Mouse (Mus musculus) hindbrain, embryonic 16.5 days (tissue): Measurements from ENCODE around the gene Ccdc142. TPM values are rescaled to one million over a fixed set of nuclear protein-coding genes. Genes with fewer than 3 reads are reported as not detected.

Experiments
- ATAC-seq: fragments of 200-750 bp; cut with Nextera tagmentation; 2 replicates; pipeline ENCODE4 v1.8.0; 2017; ENCODE audit warnings: moderate TSS enrichment, moderate library complexity
- H3K27ac ChIP-seq: fragments of 300-500 bp; sonication (generic); 2 replicates; pipeline ENCODE4 v1.5.1; 2014; ENCODE audit warnings: low read depth, mild to moderate bottlenecking, control low read depth, low read length, moderate library complexity
- H3K27me3 ChIP-seq: fragments of 300-500 bp; sonication (generic); replicated peaks from 2 replicates; pipeline ENCODE4 v1.6.1; 2014; ENCODE audit warnings: low read length; ENCODE audit not compliant: control insufficient read depth, insufficient read depth
- H3K36me3 ChIP-seq: fragments of 300-500 bp; sonication (generic); 2 replicates; pipeline ENCODE4 v1.6.1; 2014; ENCODE audit warnings: mild to moderate bottlenecking, low read length, moderate library complexity, mixed read lengths; ENCODE audit not compliant: control insufficient read depth, insufficient read depth
- H3K4me1 ChIP-seq: fragments of 300-500 bp; sonication (generic); 2 replicates; pipeline ENCODE4 v1.6.1; 2014; ENCODE audit warnings: low read depth, low read length; ENCODE audit not compliant: control insufficient read depth, insufficient read depth
- H3K4me2 ChIP-seq: fragments of 300-500 bp; sonication (generic); 2 replicates; pipeline ENCODE4 v1.6.1; 2014; ENCODE audit warnings: mild to moderate bottlenecking, low read length, control low read depth, moderate library complexity
- H3K4me3 ChIP-seq: fragments of 300-500 bp; sonication (generic); 2 replicates; pipeline ENCODE4 v1.5.1; 2014; ENCODE audit warnings: mild to moderate bottlenecking, low read length, control low read depth, moderate library complexity
- H3K9ac ChIP-seq: fragments of 300-500 bp; sonication (generic); 2 replicates; pipeline ENCODE4 v1.6.1; 2014; ENCODE audit warnings: low read depth, mild to moderate bottlenecking, control low read depth, low read length, moderate library complexity
- H3K9me3 ChIP-seq: fragments of 300-500 bp; sonication (generic); 2 replicates; pipeline ENCODE4 v1.6.1; 2014; ENCODE audit warnings: mild to moderate bottlenecking, low read length, moderate library complexity; ENCODE audit not compliant: control insufficient read depth
- WGBS: fragments of 180-500 bp; shearing (Covaris S2); extraction: QIAGEN DNeasy Blood & Tissue Kit; methylation state at CpG from one replicate; pipeline ENCODE4 v1.1.7; 2014; 5-methylcytosine and 5-hydroxymethylcytosine counted together
- polyA plus RNA-seq: library from polyadenylated mRNA; unstranded; fragments of >200 nt; fragmentation: Nextera tagmentation; extraction: Ambion mirVana; gene quantifications from 2 replicates; pipeline ENCODE4 v1.2.1, GENCODE M21; 2015

Gene Ccdc142
- polyA plus RNA-seq, 1 experiment from 2014 or later, result 4.2 TPM

DNA sequence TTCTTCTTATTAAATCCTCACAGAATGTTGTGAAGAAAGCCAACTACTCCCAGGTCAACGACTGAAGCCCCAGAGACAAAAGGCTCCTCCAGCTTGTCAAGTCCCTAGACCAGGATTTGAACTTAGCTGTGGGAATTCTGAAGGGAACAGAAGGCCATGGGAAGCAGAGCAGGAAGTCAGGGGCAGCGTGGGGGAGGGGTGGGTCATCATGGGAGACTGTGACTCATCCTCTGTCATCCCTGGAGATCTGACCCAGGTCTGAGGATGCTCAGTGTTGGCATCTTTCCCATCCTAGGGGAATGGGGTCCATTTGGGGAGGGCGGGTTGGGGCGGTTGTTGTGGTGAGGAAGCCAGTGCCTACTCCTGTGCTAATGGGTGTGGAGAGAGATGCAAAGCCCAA lies 40.2 kb downstream of the Ccdc142 start:
- WGBS, result 40% methylated on average over 4 of the region's 4 CpGs
- Histone ChIP-seq H3K27me3 (no peaks in the 10 kb centered on the region), H3K9ac (peak overlapping the region; percentile 75), H3K9me3 (no peaks in the 10 kb centered on the region), H3K36me3 (no peaks in the 10 kb centered on the region), H3K4me2 (peak overlapping the region; percentile 83), H3K27ac (no peak overlapping the region), H3K4me1 (peaks cover 11% of the 10 kb centered on the region), H3K4me3 (peak overlapping the region; percentile 42)
- ATAC-seq, result no peak

DNA sequence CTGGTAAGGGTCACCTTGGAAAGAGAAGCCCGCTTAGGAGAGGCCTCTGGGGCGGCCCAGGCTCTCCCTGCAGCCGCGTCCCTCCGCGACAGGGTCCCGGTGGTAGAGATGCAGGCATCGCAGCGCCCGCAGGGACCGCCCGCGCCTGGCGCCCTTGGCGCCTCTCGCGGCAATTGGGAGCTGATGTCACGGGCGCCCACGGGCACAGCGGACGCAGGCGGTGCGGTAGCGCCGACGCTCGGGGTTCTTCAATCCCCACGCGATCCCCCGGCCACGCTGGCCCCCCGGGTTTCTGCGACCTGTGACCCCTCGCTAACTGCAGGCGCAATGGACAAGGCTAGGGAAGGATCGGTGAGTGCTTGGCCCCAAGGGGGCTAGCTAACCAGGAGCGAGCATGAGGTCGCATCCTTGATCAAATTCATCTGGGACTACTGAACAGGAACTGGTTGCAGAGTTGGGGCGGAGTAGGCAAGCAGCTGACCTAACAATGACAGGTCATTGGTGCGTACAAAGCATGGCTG lies 40.9 kb downstream of the Ccdc142 start:
- no peak overlapping the region for H3K27ac ChIP-seq
- peak overlapping the region; percentile 83 for H3K4me2 ChIP-seq
- WGBS, result 3% methylated on average over 41 of the region's 41 CpGs
- H3K9me3 ChIP-seq, result no peaks in the 10 kb centered on the region
- no peaks in the 10 kb centered on the region for H3K27me3 ChIP-seq
- H3K36me3 ChIP-seq, result no peaks in the 10 kb centered on the region
- ATAC-seq, result peak; percentile 32; the same call in 1 of the 2 replicates
- peak overlapping the region; percentile 42 for H3K4me3 ChIP-seq
- peak overlapping the region; percentile 75 for H3K9ac ChIP-seq
- H3K4me1 ChIP-seq, result peaks cover 11% of the 10 kb centered on the region

DNA sequence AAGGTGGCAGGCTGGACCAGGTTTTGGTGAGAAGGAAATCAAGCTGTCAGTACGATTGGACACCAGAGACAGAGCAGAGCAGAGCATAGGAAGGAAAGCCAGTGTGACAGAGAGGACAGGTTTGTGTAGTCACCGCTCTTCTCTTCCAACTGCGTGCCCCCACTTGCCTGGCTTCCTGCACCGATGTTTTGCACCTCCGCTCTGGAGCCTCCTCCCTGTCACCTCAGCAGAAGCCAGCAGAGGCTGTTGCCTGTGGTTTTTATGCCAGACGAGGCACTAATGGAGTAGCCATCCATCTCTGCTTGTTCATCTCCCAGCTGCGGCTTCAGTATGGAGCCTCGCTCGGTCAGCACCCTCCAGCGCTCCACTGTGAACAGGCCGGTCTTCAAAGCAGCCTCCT lies 41.5 kb downstream of the Ccdc142 start:
- 35% methylated on average over 11 of the region's 11 CpGs for WGBS
- Histone ChIP-seq H3K27me3 (no peaks in the 10 kb centered on the region), H3K4me2 (peak overlapping the region; percentile 18; the same call in 1 of the 2 replicates), H3K36me3 (no peaks in the 10 kb centered on the region), H3K9ac (no peak overlapping the region), H3K27ac (no peak overlapping the region), H3K4me1 (peaks cover 11% of the 10 kb centered on the region), H3K4me3 (peak overlapping the region; percentile 42), H3K9me3 (no peaks in the 10 kb centered on the region)
- ATAC-seq, result no peak

DNA sequence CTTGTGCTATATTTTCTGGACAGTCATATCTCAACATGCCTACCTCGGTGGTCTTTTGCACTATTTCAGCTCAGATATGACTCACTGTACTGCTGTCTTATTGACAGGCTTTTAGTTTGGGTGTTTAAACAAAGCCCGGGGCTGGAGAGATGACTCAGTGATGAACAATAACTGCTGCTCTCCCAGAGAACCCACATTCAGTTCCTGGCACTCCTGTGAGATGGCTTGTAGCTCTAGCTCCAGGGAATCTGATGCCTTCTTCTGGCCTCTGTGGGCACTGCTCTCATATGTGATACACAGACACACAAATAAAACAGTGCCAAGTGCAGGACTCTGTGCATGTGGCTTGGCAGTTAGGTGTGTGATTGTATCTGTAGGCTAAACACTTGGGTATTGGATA lies 43.8 kb downstream of the Ccdc142 start:
- Histone ChIP-seq H3K4me3 (no peak overlapping the region), H3K9me3 (no peaks in the 10 kb centered on the region), H3K36me3 (peaks cover 2% of the 10 kb centered on the region; the same call in 1 of the 2 replicates), H3K4me2 (no peak overlapping the region), H3K27ac (no peak overlapping the region), H3K4me1 (peaks cover 8% of the 10 kb centered on the region), H3K9ac (no peak overlapping the region), H3K27me3 (no peaks in the 10 kb centered on the region)
- WGBS, result 74% methylated on average over 2 of the region's 2 CpGs
- no peak for ATAC-seq

DNA sequence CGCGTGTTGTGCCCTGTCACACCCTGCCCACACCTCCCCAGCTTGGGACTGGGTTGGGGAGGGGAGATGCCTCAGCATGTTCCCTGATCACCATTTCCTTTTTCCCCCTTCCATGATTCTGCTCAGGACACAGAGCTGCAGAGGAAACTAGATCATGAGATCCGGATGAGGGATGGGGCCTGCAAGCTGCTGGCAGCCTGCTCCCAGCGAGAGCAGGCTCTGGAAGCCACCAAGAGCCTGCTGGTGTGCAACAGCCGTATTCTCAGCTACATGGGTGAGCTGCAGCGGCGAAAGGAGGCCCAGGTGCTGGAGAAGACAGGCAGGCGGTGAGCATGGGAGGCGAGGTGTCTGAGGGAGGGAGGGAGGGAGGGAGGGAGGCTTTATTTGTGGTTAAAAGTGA lies 44.4 kb downstream of the Ccdc142 start:
- 75% methylated on average over 9 of the region's 9 CpGs for WGBS

DNA sequence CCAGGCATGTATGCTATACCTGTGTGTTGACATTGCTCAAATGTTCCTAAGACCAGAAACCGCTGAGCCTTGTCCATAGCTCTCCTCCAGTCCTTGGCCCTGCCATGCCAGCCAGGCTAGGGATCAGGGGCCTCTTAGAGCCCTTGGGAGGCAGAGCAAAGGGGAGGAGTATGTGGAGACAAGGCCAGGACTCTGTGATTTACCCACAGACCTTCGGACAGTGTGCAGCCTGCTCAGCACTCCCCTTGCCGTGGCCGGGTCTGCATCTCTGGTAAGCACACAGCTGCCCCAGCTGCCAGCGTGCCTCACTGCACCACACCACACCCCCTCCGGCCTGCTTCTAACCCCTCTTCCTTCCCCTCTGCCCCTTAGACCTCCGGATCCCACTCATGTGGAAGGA lies 45.9 kb downstream of the Ccdc142 start:
- Histone ChIP-seq H3K4me1 (peaks cover 3% of the 10 kb centered on the region), H3K4me2 (no peak overlapping the region), H3K27me3 (no peaks in the 10 kb centered on the region), H3K27ac (no peak overlapping the region), H3K9me3 (no peaks in the 10 kb centered on the region), H3K36me3 (peaks cover 2% of the 10 kb centered on the region; the same call in 1 of the 2 replicates), H3K4me3 (no peak overlapping the region), H3K9ac (no peak overlapping the region)
- 55% methylated on average over 7 of the region's 7 CpGs for WGBS
- no peak for ATAC-seq

More for the DNA sequence above, 44.4 kb downstream of the Ccdc142 start:
- H3K4me2 ChIP-seq, result no peak overlapping the region
- H3K4me1 ChIP-seq, result peaks cover 8% of the 10 kb centered on the region
- no peak for ATAC-seq
- no peak overlapping the region for H3K4me3 ChIP-seq
- H3K36me3 ChIP-seq, result peaks cover 2% of the 10 kb centered on the region; the same call in 1 of the 2 replicates
- H3K9me3 ChIP-seq, result no peaks in the 10 kb centered on the region
- H3K27me3 ChIP-seq, result no peaks in the 10 kb centered on the region
- H3K9ac ChIP-seq, result no peak overlapping the region
- H3K27ac ChIP-seq, result no peak overlapping the region

DNA sequence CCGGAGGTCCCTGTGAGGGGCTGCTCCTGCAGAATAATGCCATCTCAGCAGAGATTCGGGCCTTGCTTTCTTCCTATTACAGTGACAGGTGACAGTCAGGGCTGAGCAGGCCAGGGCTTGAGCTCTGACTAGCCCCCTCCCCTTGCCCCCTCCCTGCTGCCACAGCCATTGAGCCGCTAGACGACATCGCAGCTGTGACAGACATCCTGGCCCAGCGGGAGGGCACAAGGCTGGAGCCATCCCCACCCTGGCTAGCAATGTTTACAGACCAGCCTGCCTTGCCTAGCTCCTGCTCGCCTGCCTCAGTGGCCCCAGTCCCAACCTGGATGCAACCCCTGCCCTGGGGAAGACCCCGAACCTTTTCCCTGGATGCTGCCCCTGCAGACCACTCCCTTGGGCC lies 50.3 kb downstream of the Ccdc142 start:
- Histone ChIP-seq H3K27me3 (no peaks in the 10 kb centered on the region), H3K4me3 (no peak overlapping the region), H3K36me3 (peaks cover 9% of the 10 kb centered on the region), H3K27ac (no peak overlapping the region), H3K4me2 (no peak overlapping the region), H3K9ac (no peak overlapping the region; the same call in 1 of the 2 replicates), H3K4me1 (peaks cover 9% of the 10 kb centered on the region), H3K9me3 (no peaks in the 10 kb centered on the region)
- WGBS, result 26% methylated on average over 8 of the region's 8 CpGs
- no peak for ATAC-seq

DNA sequence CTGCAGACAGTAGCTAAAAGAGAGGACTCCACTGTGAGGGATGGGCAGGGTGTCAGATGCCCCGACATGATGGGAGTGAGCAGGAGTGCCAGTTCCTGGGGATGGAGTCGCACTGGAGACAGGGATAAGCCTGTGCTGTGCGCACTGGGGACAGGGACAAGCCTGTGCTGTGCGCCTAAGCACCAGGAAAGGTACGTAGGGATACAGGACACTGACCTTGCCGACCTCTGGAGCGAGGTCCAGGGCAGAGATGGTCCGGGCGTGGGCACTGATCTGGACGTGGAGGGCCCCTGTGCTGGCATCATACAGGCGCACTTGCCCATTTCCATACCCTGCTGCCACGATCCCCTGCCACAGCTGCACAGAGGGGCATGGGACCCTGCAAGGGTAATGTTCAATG lies 51.6 kb downstream of the Ccdc142 start:
- no peak overlapping the region for H3K4me3 ChIP-seq
- H3K4me2 ChIP-seq, result no peak overlapping the region
- H3K27ac ChIP-seq, result no peak overlapping the region
- no peak for ATAC-seq
- WGBS, result 85% methylated on average over 12 of the region's 12 CpGs
- H3K36me3 ChIP-seq, result peaks cover 9% of the 10 kb centered on the region
- no peaks in the 10 kb centered on the region for H3K27me3 ChIP-seq
- peaks cover 9% of the 10 kb centered on the region for H3K4me1 ChIP-seq
- no peaks in the 10 kb centered on the region for H3K9me3 ChIP-seq
- no peak overlapping the region for H3K9ac ChIP-seq

DNA sequence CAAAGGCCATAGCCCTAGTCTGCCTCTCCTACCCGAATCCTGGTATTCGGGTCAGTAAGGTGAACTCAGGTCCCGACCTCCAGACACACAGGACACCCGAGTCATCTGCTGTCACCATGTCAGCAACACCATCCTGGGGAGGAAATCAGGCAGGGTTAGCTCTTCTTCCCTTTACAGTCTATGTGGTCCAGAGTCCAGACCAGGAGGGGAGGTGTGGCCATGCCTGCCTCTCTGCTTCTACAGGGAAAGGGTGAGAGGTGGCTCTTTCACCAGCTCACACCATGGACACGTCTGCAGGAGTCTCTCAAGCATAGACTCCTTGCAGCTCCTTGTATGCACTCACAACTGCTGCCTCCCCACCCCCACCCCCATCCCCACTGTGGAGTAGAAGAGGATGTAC lies 52.1 kb downstream of the Ccdc142 start:
- Histone ChIP-seq H3K4me1 (peaks cover 9% of the 10 kb centered on the region), H3K9ac (no peak overlapping the region), H3K4me2 (no peak overlapping the region), H3K9me3 (no peaks in the 10 kb centered on the region), H3K36me3 (peaks cover 9% of the 10 kb centered on the region), H3K4me3 (no peak overlapping the region), H3K27ac (no peak overlapping the region), H3K27me3 (no peaks in the 10 kb centered on the region)
- WGBS, result 80% methylated on average over 5 of the region's 5 CpGs
- ATAC-seq, result no peak
